Mouse (Mus musculus) G1E (cell line): ENCODE data around the gene Hhex. TPM values are rescaled to one million over a fixed set of nuclear protein-coding genes. Genes with fewer than 3 reads are reported as not detected.

Source experiments
- ATAC-seq: 2 replicates; pipeline ENCODE4 v1.8.0; 2016; ENCODE audit warnings: mild to moderate bottlenecking; ENCODE audit not compliant: insufficient number of reproducible peaks, poor library complexity, low FRiP score, severe bottlenecking; ENCODE audit errors: extremely low read depth
- DNase-seq: peaks from one replicate; pipeline ENCODE4 v3.0.0; 2012; ENCODE audit warnings: low spot score
- H3K27me3 ChIP-seq: 2 replicates; pipeline ENCODE4 v1.6.1; 2012; ENCODE audit warnings: mild to moderate bottlenecking, low read length, inconsistent platforms; ENCODE audit not compliant: insufficient read depth
- H3K36me3 ChIP-seq: replicated peaks from 2 replicates; pipeline ENCODE3; 2012; ENCODE audit warnings: mild to moderate bottlenecking, inconsistent platforms
- H3K4me1 ChIP-seq: 2 replicates; pipeline ENCODE4 v1.6.1; 2012; ENCODE audit warnings: low read depth, low read length, inconsistent platforms, mixed read lengths; ENCODE audit not compliant: insufficient read depth
- H3K4me3 ChIP-seq: 2 replicates; pipeline ENCODE4 v1.5.1; 2012; ENCODE audit warnings: low read depth, mild to moderate bottlenecking, inconsistent platforms, low read length, moderate library complexity, mixed read lengths
- H3K9me3 ChIP-seq: replicated peaks from 2 replicates; pipeline ENCODE4 v1.6.1; 2012; ENCODE audit warnings: inconsistent platforms
- CTCF ChIP-seq: IDR thresholded peaks from 2 replicates; pipeline ENCODE4 v1.5.1; 2012; ENCODE audit warnings: low read depth, low read length, inconsistent platforms, mixed read lengths
- GATA1 ChIP-seq: IDR thresholded peaks from 2 replicates; pipeline ENCODE4 v1.6.1; 2012; ENCODE audit warnings: borderline replicate concordance, low read length, inconsistent platforms, mixed read lengths
- GATA2 ChIP-seq: IDR thresholded peaks from 2 replicates; pipeline ENCODE4 v1.6.1; 2012; ENCODE audit warnings: low read depth, low read length, inconsistent platforms, borderline replicate concordance
- POLR2AphosphoS5 ChIP-seq: IDR thresholded peaks from 2 replicates; pipeline ENCODE4 v1.6.1; 2012; ENCODE audit warnings: low read depth, low read length, inconsistent platforms; ENCODE audit not compliant: insufficient replicate concordance
- TAL1 ChIP-seq: conservative IDR thresholded peaks from 2 replicates; pipeline ENCODE4 v1.6.1; 2012; ENCODE audit warnings: low read depth, low read length, inconsistent platforms, mixed read lengths
- polyA plus RNA-seq: library from polyadenylated mRNA; stranded (reverse); fragments of >175 nt; gene quantifications from 2 replicates; pipeline ENCODE4 v1.2.3, GENCODE M21; 2012
- total RNA-seq, 2 experiments: library from RNA; stranded (forward) in 1 of 2; stranded (reverse) in 1 of 2; fragments of 200-1000 nt in 1 of 2; fragments of >200 nt in 1 of 2; fragmentation: Nextera tagmentation in 1 of 2; gene quantifications; 2 replicates each; pipeline ENCODE4 v1.2.3; 2014 to 2017

Hhex gene
- total and polyA plus RNA-seq, 3 experiments: 45.2 to 214 (median 74.0) TPM

DNA sequence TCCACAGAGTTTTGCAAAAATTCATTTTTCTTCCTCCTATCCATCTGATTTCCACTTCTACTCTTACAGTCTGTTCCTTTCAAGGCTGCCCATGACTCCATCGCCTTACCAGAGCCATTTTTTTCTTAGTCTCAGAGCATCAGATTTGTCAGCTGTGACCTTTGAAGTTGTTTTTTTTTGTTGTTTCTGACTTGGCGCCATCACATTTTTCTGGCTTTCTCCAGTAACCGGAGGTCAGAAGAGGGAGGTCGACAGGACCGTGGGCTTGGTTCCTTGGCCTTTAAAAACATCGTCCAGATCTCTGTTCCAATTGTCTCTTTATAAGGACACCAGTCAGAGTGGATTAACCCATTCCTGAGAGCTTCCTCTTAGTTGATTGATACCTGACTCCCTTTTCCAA, 52.2 kb downstream of the Hhex start:
- ATAC-seq: no peak
- no peak for DNase-seq
- Histone ChIP-seq H3K4me1 (peaks cover 28% of the 10 kb centered on the region), H3K9me3 (peaks cover 7% of the 10 kb centered on the region; the same call in 1 of the 2 replicates), H3K4me3 (no peak overlapping the region), H3K27me3 (peaks cover 11% of the 10 kb centered on the region), H3K36me3 (no peaks in the 10 kb centered on the region)
- TF ChIP-seq CTCF (no peak), TAL1 (no peak), GATA2 (no peak), GATA1 (no peak), POLR2AphosphoS5 (no peak)

- Histone ChIP-seq H3K27me3 (peaks cover 13% of the 10 kb centered on the region), H3K4me3 (no peak overlapping the region), H3K36me3 (no peaks in the 10 kb centered on the region), H3K9me3 (peaks cover 7% of the 10 kb centered on the region; the same call in 1 of the 2 replicates), H3K4me1 (peaks cover 31% of the 10 kb centered on the region)
- TF ChIP-seq CTCF (no peak), GATA1 (no peak), POLR2AphosphoS5 (no peak), GATA2 (no peak), TAL1 (no peak)
- no peak for ATAC-seq
- no peak for DNase-seq
These were observed 53.3 kb downstream of the Hhex start for GRCm38 (mm10) chr19:37487811-37488475.

GRCm38 (mm10) chr19:37488608-37489262, 54.1 kb downstream of the Hhex start:
- ATAC-seq (no peak), DNase-seq (no peak)
- H3K9me3 ChIP-seq: peaks cover 2% of the 10 kb centered on the region; the same call in 1 of the 2 replicates
- peaks cover 10% of the 10 kb centered on the region for H3K27me3 ChIP-seq
- H3K4me1 ChIP-seq: peaks cover 33% of the 10 kb centered on the region
- H3K36me3 ChIP-seq: no peaks in the 10 kb centered on the region
- H3K4me3 ChIP-seq: no peak overlapping the region
- TF ChIP-seq CTCF (no peak), TAL1 (no peak), POLR2AphosphoS5 (no peak), GATA1 (no peak), GATA2 (no peak)

Other genes with a start within 250 kb of the Hhex start
- 131 and 133 TPM in 2 replicates for gene March5, start 227.3 kb upstream of the Hhex start, total RNA-seq (2014; fragmentation: Nextera tagmentation)
- gene March5, start 227.3 kb upstream of the Hhex start, total RNA-seq (2017): 125 and 129 TPM in 2 replicates
- 64.5 and 92.4 TPM in 2 replicates for gene March5, start 227.3 kb upstream of the Hhex start, polyA plus RNA-seq
- 3.9 and 5.2 TPM in 2 replicates for gene Cpeb3, start 226.2 kb upstream of the Hhex start, total RNA-seq (2014; fragmentation: Nextera tagmentation)
- 2.0 and 2.4 TPM in 2 replicates for gene Cpeb3, start 226.2 kb upstream of the Hhex start, total RNA-seq (2017)
- gene Cpeb3, start 226.2 kb upstream of the Hhex start, polyA plus RNA-seq: 2.0 and 2.9 TPM in 2 replicates
- gene Ide, start 97.0 kb upstream of the Hhex start, total RNA-seq (2014; fragmentation: Nextera tagmentation): 120 and 139 TPM in 2 replicates
- gene Ide, start 97.0 kb upstream of the Hhex start, total RNA-seq (2017): 63.0 and 79.1 TPM in 2 replicates
- 8.7 and 9.1 TPM in 2 replicates for gene Ide, start 97.0 kb upstream of the Hhex start, polyA plus RNA-seq
- gene Kif11, start 58.4 kb upstream of the Hhex start, total RNA-seq (2014; fragmentation: Nextera tagmentation): 166 and 200 TPM in 2 replicates
- 156 and 177 TPM in 2 replicates for gene Kif11, start 58.4 kb upstream of the Hhex start, total RNA-seq (2017)
- gene Kif11, start 58.4 kb upstream of the Hhex start, polyA plus RNA-seq: 5.5 and 6.6 TPM in 2 replicates
- gene Exoc6, start 115.6 kb downstream of the Hhex start, total RNA-seq (2014; fragmentation: Nextera tagmentation): 90.4 and 92.8 TPM in 2 replicates
- 100 and 117 TPM in 2 replicates for gene Exoc6, start 115.6 kb downstream of the Hhex start, total RNA-seq (2017)
- gene Exoc6, start 115.6 kb downstream of the Hhex start, polyA plus RNA-seq: 25.6 and 26.0 TPM in 2 replicates